Mouse (Mus musculus) stomach, postnatal 0 days (tissue): ENCODE measurements around the gene Dand5.
A peak's percentile ranks its signal among the peaks of the same experiment; 100 is the strongest.

Experiments
- CTCF ChIP-seq: IDR thresholded peaks from 2 replicates; pipeline ENCODE4 v1.5.1; 2016; ENCODE audit warnings: antibody characterized with exemption, low read depth, mild to moderate bottlenecking, moderate library complexity
- EP300 ChIP-seq: optimal IDR thresholded peaks from 2 replicates; pipeline ENCODE3; 2016; ENCODE audit warnings: antibody characterized with exemption

GRCm38 (mm10) chr8:84790537-84790936, 32.1 kb downstream of the Dand5 start:
- TF ChIP-seq CTCF (peak; percentile 20; the same call in 1 of the 2 replicates), EP300 (no peak)
